Mouse (Mus musculus): ENCODE results near the gene Dpf3. TPM values are rescaled to one million over a fixed set of nuclear protein-coding genes. Genes with fewer than 3 reads are reported as not detected.
A peak's percentile ranks its signal among the peaks of the same experiment; 100 is the strongest.

Gene Dpf3
- polyA plus RNA-seq, 1 experiment: 4.0 TPM

DNA sequence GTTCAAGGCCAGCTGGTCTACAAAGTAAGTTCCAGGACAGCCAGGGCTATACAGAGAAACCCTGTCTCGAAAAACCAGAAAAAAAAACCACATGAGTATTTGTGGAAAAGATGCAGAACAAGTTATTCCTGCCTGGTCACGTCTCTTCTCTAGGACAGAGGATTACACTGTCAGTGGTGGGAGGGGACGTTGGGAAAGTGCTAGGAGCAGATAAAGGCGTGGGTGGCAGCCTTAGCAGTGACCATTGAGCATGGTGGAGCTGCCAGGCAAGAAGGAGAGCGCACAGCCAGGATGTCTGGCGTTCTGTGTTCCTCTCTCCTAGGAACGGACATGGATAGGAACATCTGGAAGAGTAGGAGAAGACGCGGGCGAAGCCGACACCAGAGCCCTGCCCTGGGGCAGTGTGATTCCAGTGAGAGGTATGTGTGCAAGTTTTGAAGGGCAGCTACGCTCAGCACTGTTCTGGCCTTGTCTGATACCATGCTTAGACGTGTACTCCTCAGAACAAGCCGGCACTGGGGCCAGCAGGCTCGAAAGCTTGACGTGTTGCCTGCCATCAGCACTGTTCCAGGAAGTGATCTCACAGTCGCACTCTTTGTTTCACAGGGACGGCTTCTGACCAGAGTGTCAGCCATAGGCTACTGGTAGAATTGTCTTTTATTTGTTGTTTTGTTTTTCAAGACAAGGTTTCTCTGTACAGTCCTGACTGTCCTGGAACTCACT is 38.5 kb upstream of the Dpf3 start:
- no peak for DNase-seq
- WGBS: 79% methylated on average over 18 of the region's 18 CpGs
- H3K4me3 ChIP-seq (ENCODE audit: insufficient read depth, low read depth, low read length): no peak overlapping the region
- no peaks in the 10 kb centered on the region for H3K4me1 ChIP-seq (ENCODE audit: control insufficient read depth, insufficient read depth, low read length)
- H3K27ac ChIP-seq (ENCODE audit: insufficient read depth, low read depth, low read length): no peak overlapping the region
- H3K27me3 ChIP-seq (replicated peaks; ENCODE audit: control insufficient read depth, insufficient read depth, low read length): no peaks in the 10 kb centered on the region
- H3K36me3 ChIP-seq (ENCODE audit: control insufficient read depth, insufficient read depth, low read length): no peaks in the 10 kb centered on the region
- TF ChIP-seq POLR2A (IDR thresholded peaks at IDR 0.05; ENCODE audit: low read depth, low read length) (no peak), CTCF (conservative IDR thresholded peaks at IDR 0.05; ENCODE audit: insufficient read depth, insufficient read length, low read depth, low read length) (no peak)

DNA sequence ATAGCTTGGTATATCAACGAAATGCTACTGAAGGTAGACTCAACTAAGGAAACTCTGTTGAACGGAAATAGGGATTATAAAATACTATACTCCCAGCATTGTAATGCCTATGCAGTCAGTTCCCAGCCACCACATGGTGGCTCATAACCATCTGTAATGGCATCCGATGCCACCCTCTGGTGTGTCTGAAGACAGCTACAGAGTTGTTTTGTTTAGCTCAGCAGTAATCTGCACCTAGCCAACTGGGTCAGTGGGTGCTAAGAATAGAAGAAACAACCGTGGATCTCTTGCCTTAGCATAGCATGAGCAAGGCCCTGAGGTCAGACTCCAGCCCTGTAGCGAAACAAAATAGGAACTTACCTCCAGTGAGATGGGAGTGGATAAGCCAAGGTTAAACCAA is 36.8 kb upstream of the Dpf3 start:
- DNase-seq: no peak
- no peak overlapping the region for H3K27ac ChIP-seq (ENCODE audit: insufficient read depth, low read depth, low read length)
- no peaks in the 10 kb centered on the region for H3K4me1 ChIP-seq (ENCODE audit: control insufficient read depth, insufficient read depth, low read length)
- no peak overlapping the region for H3K4me3 ChIP-seq (ENCODE audit: insufficient read depth, low read depth, low read length)
- no peaks in the 10 kb centered on the region for H3K36me3 ChIP-seq (ENCODE audit: control insufficient read depth, insufficient read depth, low read length)
- no peaks in the 10 kb centered on the region for H3K27me3 ChIP-seq (replicated peaks; ENCODE audit: control insufficient read depth, insufficient read depth, low read length)
- TF ChIP-seq CTCF (conservative IDR thresholded peaks at IDR 0.05; ENCODE audit: insufficient read depth, insufficient read length, low read depth, low read length) (no peak), POLR2A (IDR thresholded peaks at IDR 0.05; ENCODE audit: low read depth, low read length) (no peak)
- WGBS: 73% methylated on average over 5 of the region's 5 CpGs

DNA sequence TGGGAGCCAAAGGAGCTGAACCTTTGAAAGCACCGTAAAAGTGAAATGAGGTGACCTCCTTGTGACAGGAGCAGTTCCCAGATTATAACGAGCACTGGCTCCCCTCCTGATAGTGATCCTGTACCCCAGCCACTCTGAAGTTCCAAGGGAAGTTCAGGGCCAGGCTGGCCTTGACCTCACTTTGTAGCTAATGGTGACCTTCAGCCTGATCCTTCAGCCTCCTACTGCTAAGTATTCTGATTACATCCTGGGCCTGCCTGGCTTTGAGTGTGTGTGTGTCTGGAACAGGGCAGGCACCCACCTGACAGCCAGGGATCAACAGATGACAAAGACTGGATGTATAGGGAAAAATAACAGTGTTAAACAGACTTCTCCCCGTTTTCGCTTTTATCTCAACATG is 36.4 kb upstream of the Dpf3 start:
- no peak for DNase-seq
- Histone ChIP-seq H3K27ac (ENCODE audit: insufficient read depth, low read depth, low read length) (no peak overlapping the region), H3K4me3 (ENCODE audit: insufficient read depth, low read depth, low read length) (no peak overlapping the region), H3K36me3 (ENCODE audit: control insufficient read depth, insufficient read depth, low read length) (no peaks in the 10 kb centered on the region), H3K4me1 (ENCODE audit: control insufficient read depth, insufficient read depth, low read length) (no peaks in the 10 kb centered on the region), H3K27me3 (replicated peaks; ENCODE audit: control insufficient read depth, insufficient read depth, low read length) (no peaks in the 10 kb centered on the region)
- TF ChIP-seq POLR2A (IDR thresholded peaks at IDR 0.05; ENCODE audit: low read depth, low read length): no peak
- no peak for TF ChIP-seq CTCF (conservative IDR thresholded peaks at IDR 0.05; ENCODE audit: insufficient read depth, insufficient read length, low read depth, low read length)
- 80% methylated on average over 4 of the region's 4 CpGs for WGBS

DNA sequence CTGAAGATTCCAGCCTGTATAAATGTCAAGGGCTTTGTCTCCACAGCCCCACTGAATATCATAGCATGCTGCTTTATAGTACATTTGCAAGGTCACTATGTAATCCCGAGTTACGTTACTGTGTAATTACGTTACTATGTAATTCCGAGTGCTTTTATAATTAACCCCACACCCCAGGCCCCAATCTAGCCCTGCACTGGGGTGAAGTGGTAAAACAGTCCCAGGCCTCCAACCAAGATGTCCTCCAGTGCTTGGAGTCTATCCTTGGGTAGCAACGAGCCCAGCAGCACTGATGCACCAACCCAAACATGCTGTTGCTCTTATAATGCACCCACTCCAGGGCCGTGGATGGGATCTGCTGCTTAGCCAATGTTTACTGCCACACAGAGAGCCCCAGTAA is 35.5 kb upstream of the Dpf3 start:
- WGBS: 88% methylated on average over 6 of the region's 6 CpGs
- Histone ChIP-seq H3K27ac (ENCODE audit: insufficient read depth, low read depth, low read length) (no peak overlapping the region), H3K4me3 (ENCODE audit: insufficient read depth, low read depth, low read length) (no peak overlapping the region), H3K4me1 (ENCODE audit: control insufficient read depth, insufficient read depth, low read length) (no peaks in the 10 kb centered on the region), H3K27me3 (replicated peaks; ENCODE audit: control insufficient read depth, insufficient read depth, low read length) (no peaks in the 10 kb centered on the region), H3K36me3 (ENCODE audit: control insufficient read depth, insufficient read depth, low read length) (no peaks in the 10 kb centered on the region)
- TF ChIP-seq POLR2A (IDR thresholded peaks at IDR 0.05; ENCODE audit: low read depth, low read length): no peak
- no peak for TF ChIP-seq CTCF (conservative IDR thresholded peaks at IDR 0.05; ENCODE audit: insufficient read depth, insufficient read length, low read depth, low read length)
- DNase-seq: no peak

DNA sequence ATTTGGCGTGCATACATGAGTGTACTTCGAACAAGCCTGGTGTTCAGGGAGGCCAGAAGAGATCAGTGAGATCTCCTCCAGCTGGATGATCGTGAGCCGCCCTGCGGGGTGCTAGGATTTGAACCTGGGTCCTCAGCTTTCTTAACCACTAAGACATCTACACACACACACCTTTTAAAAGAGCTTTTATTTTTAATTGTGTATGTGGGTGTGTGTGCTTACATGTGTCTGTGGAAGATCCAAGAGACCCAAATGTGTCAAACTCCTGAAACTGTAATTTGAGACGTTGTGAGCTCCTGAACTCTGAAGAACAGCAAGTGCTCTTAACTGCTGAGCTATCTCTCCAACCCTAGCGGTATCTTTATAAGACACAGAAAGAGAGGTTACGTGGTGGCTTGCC is 33.6 kb upstream of the Dpf3 start:
- Histone ChIP-seq H3K27me3 (replicated peaks; ENCODE audit: control insufficient read depth, insufficient read depth, low read length) (no peaks in the 10 kb centered on the region), H3K36me3 (ENCODE audit: control insufficient read depth, insufficient read depth, low read length) (no peaks in the 10 kb centered on the region), H3K27ac (ENCODE audit: insufficient read depth, low read depth, low read length) (no peak overlapping the region), H3K4me1 (ENCODE audit: control insufficient read depth, insufficient read depth, low read length) (no peaks in the 10 kb centered on the region), H3K4me3 (ENCODE audit: insufficient read depth, low read depth, low read length) (no peak overlapping the region)
- no peak for TF ChIP-seq CTCF (conservative IDR thresholded peaks at IDR 0.05; ENCODE audit: insufficient read depth, insufficient read length, low read depth, low read length)
- TF ChIP-seq POLR2A (IDR thresholded peaks at IDR 0.05; ENCODE audit: low read depth, low read length): no peak
- no peak for DNase-seq
- WGBS: 56% methylated on average over 8 of the region's 8 CpGs

DNA sequence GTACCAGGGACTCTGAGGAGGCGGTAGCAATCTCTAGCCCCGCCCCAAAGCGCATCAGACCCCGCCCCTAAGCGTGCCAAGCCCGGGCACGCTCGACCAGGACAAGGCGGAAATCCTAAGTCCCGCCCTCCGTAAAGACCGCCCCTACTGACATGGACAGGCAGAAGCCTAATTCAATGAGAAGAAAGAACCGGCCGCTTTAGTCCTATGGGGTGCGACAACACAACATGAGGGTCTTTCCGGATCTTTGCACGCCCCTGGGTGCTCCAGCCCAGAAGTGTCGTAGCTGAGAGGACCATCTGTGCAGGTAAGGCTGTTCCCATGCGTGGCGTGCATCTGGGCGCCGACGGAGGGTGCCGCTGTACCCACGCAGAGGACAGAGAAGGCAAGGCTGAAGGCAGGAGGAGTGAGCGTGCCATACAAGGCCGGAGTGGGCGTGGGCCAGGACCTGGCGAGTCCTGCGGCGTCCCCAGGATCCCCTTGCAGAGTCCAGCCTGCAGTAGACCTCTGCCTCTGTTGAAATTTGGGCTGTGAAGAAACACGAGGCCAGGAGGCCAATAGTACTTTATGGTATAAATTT is 32.9 kb upstream of the Dpf3 start, which contains the start of gene Dcaf4:
Dcaf4 (plus strand) TSS at position 156 of the 580 bp plus-strand sequence.
- DNase-seq: peak; percentile 99
- H3K27me3 ChIP-seq (replicated peaks; ENCODE audit: control insufficient read depth, insufficient read depth, low read length): no peaks in the 10 kb centered on the region
- TF ChIP-seq POLR2A (IDR thresholded peaks at IDR 0.05; ENCODE audit: low read depth, low read length) (no peak), CTCF (conservative IDR thresholded peaks at IDR 0.05; ENCODE audit: insufficient read depth, insufficient read length, low read depth, low read length) (peak; percentile 33)
- no peaks in the 10 kb centered on the region for H3K4me1 ChIP-seq (ENCODE audit: control insufficient read depth, insufficient read depth, low read length)
- no peaks in the 10 kb centered on the region for H3K36me3 ChIP-seq (ENCODE audit: control insufficient read depth, insufficient read depth, low read length)
- H3K27ac ChIP-seq (ENCODE audit: insufficient read depth, low read depth, low read length): no peak within 1 kb of the TSS
- H3K4me3 ChIP-seq (ENCODE audit: insufficient read depth, low read depth, low read length): peak within 1 kb of the TSS; percentile 90
- under 1% methylated on average over 32 of the region's 32 CpGs for WGBS

DNA sequence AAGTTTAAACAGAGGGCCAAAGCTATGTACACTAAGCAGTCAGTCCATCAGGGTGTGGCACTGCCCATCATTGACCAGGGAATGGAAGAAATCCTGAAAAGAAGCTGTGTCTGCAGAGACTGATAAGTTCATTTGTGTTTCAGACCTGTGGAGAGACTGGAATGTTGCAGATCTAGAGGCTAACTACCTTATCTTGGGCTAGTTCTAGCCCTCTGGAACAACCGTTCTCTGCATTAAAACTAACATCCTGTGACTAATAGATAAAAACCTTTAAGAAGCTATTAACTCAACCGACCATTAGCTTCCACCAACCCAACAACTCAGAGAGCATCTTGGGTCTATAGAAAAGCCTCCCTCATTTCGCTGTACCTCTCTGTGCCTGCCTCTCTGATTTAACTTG is 30.1 kb upstream of the Dpf3 start:
- Histone ChIP-seq H3K4me1 (ENCODE audit: control insufficient read depth, insufficient read depth, low read length) (no peaks in the 10 kb centered on the region), H3K4me3 (ENCODE audit: insufficient read depth, low read depth, low read length) (no peak overlapping the region), H3K27ac (ENCODE audit: insufficient read depth, low read depth, low read length) (no peak overlapping the region), H3K36me3 (ENCODE audit: control insufficient read depth, insufficient read depth, low read length) (no peaks in the 10 kb centered on the region), H3K27me3 (replicated peaks; ENCODE audit: control insufficient read depth, insufficient read depth, low read length) (no peaks in the 10 kb centered on the region)
- DNase-seq: no peak
- no peak for TF ChIP-seq CTCF (conservative IDR thresholded peaks at IDR 0.05; ENCODE audit: insufficient read depth, insufficient read length, low read depth, low read length)
- no peak for TF ChIP-seq POLR2A (IDR thresholded peaks at IDR 0.05; ENCODE audit: low read depth, low read length)
- WGBS: 71% methylated on average over 3 of the region's 3 CpGs
